Mouse (Mus musculus) CH12.LX (cell line): ENCODE results near the gene Htra3. TPM values are rescaled to one million over a fixed set of nuclear protein-coding genes. Genes with fewer than 3 reads are reported as not detected.

Experiments used
- DNase-seq: peaks from one replicate; pipeline ENCODE4 v3.0.0-alpha.2; 2013; ENCODE audit errors: extremely low read depth
- H3K27ac ChIP-seq: 2 replicates; pipeline ENCODE4 v1.5.1; 2012; ENCODE audit warnings: low read depth, mild to moderate bottlenecking, control low read depth, moderate library complexity; ENCODE audit not compliant: insufficient read depth
- H3K27me3 ChIP-seq: replicated peaks from 2 replicates; pipeline ENCODE3; 2012; ENCODE audit warnings: inconsistent platforms
- H3K36me3 ChIP-seq, 2 experiments: replicated peaks in 1 of 2; 2 replicates each; pipeline versions ENCODE3 to v1.6.1; 2012; ENCODE audit warnings: inconsistent platforms in 1 of 2, low read length in 1 of 2, mild to moderate bottlenecking in 1 of 2, mixed read lengths in 1 of 2, moderate library complexity in 1 of 2; ENCODE audit not compliant: control insufficient read depth in 1 of 2, insufficient read depth in 1 of 2
- H3K4me1 ChIP-seq, 2 experiments: 2 replicates each; pipeline ENCODE4 v1.6.1; 2012; ENCODE audit warnings: inconsistent platforms in 1 of 2, moderate library complexity in 1 of 2; ENCODE audit not compliant: insufficient read depth in 2 of 2, control insufficient read depth in 1 of 2
- H3K4me2 ChIP-seq: 2 replicates; pipeline ENCODE4 v1.6.1; 2012; ENCODE audit warnings: low read depth, mild to moderate bottlenecking, control low read depth; ENCODE audit not compliant: poor library complexity, insufficient read depth, severe bottlenecking
- H3K4me3 ChIP-seq, 3 experiments: fragments of 150-350 bp in 1 of 3; sonication (generic) in 1 of 3; replicated peaks in 1 of 3; 2 replicates each; pipeline versions ENCODE3 to v1.5.1; 2011 to 2012; ENCODE audit warnings: low read depth in 2 of 3, low read length in 2 of 3, mild to moderate bottlenecking in 2 of 3, moderate library complexity in 2 of 3, control low read depth in 1 of 3, improper control_type of control experiment in 1 of 3, inconsistent platforms in 1 of 3, mixed read lengths in 1 of 3; ENCODE audit not compliant: poor library complexity in 1 of 3
- H3K79me2 ChIP-seq: replicated peaks from 2 replicates; pipeline ENCODE4 v1.6.1; 2012; ENCODE audit warnings: mild to moderate bottlenecking, moderate library complexity; ENCODE audit not compliant: control insufficient read depth, poor library complexity, insufficient read depth, severe bottlenecking; ENCODE audit errors: extremely low read depth
- H3K9ac ChIP-seq: 2 replicates; pipeline ENCODE4 v1.6.1; 2012; ENCODE audit warnings: low read depth, mild to moderate bottlenecking, control low read depth, moderate library complexity; ENCODE audit not compliant: insufficient read depth
- H3K9me3 ChIP-seq: replicated peaks from 2 replicates; pipeline ENCODE3; 2012; ENCODE audit warnings: low read length, inconsistent platforms, mixed read lengths
- BHLHE40 ChIP-seq: IDR thresholded peaks from 2 replicates; pipeline ENCODE4 v1.6.1; 2011; ENCODE audit warnings: mild to moderate bottlenecking, low read depth, low read length, improper control_type of control experiment
- CHD2 ChIP-seq: IDR thresholded peaks from 2 replicates; pipeline ENCODE4 v1.6.1; 2011; ENCODE audit warnings: low read length, improper control_type of control experiment
- CTCF ChIP-seq, 2 experiments: IDR thresholded peaks in 1 of 2; conservative IDR thresholded peaks in 1 of 2; 2 replicates each; pipeline ENCODE4 v1.5.1; 2011 to 2012; ENCODE audit warnings: low read depth in 2 of 2, low read length in 2 of 2, improper control_type of control experiment in 1 of 2, inconsistent platforms in 1 of 2, mild to moderate bottlenecking in 1 of 2, moderate library complexity in 1 of 2
- IRF4 ChIP-seq: IDR thresholded peaks from 2 replicates; pipeline ENCODE4 v1.6.1; 2014; ENCODE audit warnings: low read depth, mild to moderate bottlenecking, inconsistent platforms, low read length, improper control_type of control experiment
- JUN ChIP-seq: IDR thresholded peaks from 2 replicates; pipeline ENCODE4 v1.6.1; 2011; ENCODE audit warnings: low read depth, mild to moderate bottlenecking, low read length, improper control_type of control experiment, moderate library complexity; ENCODE audit not compliant: insufficient read depth
- KAT2A ChIP-seq: IDR thresholded peaks from 2 replicates; pipeline ENCODE4 v1.6.1; 2012; ENCODE audit warnings: low read length, improper control_type of control experiment, inconsistent platforms; ENCODE audit not compliant: insufficient replicate concordance
- MAFK ChIP-seq: IDR thresholded peaks from 2 replicates; pipeline ENCODE4 v1.6.1; 2011; ENCODE audit warnings: low read length, improper control_type of control experiment; ENCODE audit not compliant: insufficient replicate concordance
- MAX ChIP-seq: IDR thresholded peaks from 2 replicates; pipeline ENCODE4 v1.6.1; 2011; ENCODE audit warnings: low read length, improper control_type of control experiment
- MAZ ChIP-seq: IDR thresholded peaks from 2 replicates; pipeline ENCODE4 v1.6.1; 2012; ENCODE audit warnings: low read depth, mild to moderate bottlenecking, inconsistent platforms, low read length, improper control_type of control experiment, moderate library complexity
- NRF1 ChIP-seq: IDR thresholded peaks from 2 replicates; pipeline ENCODE4 v1.6.1; 2014; ENCODE audit warnings: low read depth, mild to moderate bottlenecking, inconsistent platforms, low read length, improper control_type of control experiment, moderate library complexity
- PAX5 ChIP-seq: IDR thresholded peaks from 2 replicates; pipeline ENCODE4 v1.6.1; 2012; ENCODE audit warnings: low read length, inconsistent platforms, mixed read lengths
- RCOR1 ChIP-seq: conservative IDR thresholded peaks from 2 replicates; pipeline ENCODE4 v1.6.1; 2012; ENCODE audit warnings: low read depth, mild to moderate bottlenecking, inconsistent platforms, low read length, improper control_type of control experiment
- SMC3 ChIP-seq: IDR thresholded peaks from 2 replicates; pipeline ENCODE4 v1.6.1; 2011; ENCODE audit warnings: low read depth, low read length, improper control_type of control experiment
- USF1 ChIP-seq: IDR thresholded peaks from 2 replicates; pipeline ENCODE4 v1.6.1; 2014; ENCODE audit warnings: low read depth, mild to moderate bottlenecking, inconsistent platforms, low read length, improper control_type of control experiment
- dilution Hi-C: fragments of 300-500 bp; cut with MboI; formaldehyde crosslinking; loops from 2 replicates; pipeline ENCODE4 v1.14.3; 2020; ENCODE audit warnings: low sequenced_read_pairs; ENCODE audit not compliant: extremely low pct_unique_long_range_greater_than_20kb, extremely low pct_ligation_motif_present
- in situ Hi-C: fragments of 300-500 bp; cut with MboI; formaldehyde crosslinking; loops from 3 replicates; pipeline ENCODE4 v1.14.3; 2019; ENCODE audit warnings: low sequenced_read_pairs, low pct_ligation_motif_present, low pct_unique_long_range_greater_than_20kb, mixed read lengths
- polyA plus RNA-seq: library from polyadenylated mRNA; unstranded; fragments of >175 nt; gene quantifications from 2 replicates; pipeline ENCODE4 v1.2.1, GENCODE M21; 2012; ENCODE audit warnings: low read depth; ENCODE audit not compliant: insufficient read length
- total RNA-seq, 2 experiments: library from RNA; depleted of rRNA; stranded (reverse); fragments of 300-350 nt in 1 of 2; fragments of >200 nt in 1 of 2; gene quantifications; 2 replicates each; pipeline ENCODE4 v1.2.3; 2012 to 2014

The Htra3 gene
- total and polyA plus RNA-seq, 3 experiments = not detected

- Histone ChIP-seq H3K4me1 (0 out of 4 replicates have a peak, but pooled peaks cover 0 to 5% of the 10 kb centered on the region in 2 experiments), H3K9me3 (no peaks in the 10 kb centered on the region), H3K36me3 (no peaks in the 10 kb centered on the region), H3K27me3 (peaks cover 70% of the 10 kb centered on the region), H3K9ac (no peak overlapping the region), H3K79me2 (no peaks in the 10 kb centered on the region), H3K27ac (no peak overlapping the region), H3K4me2 (no peak overlapping the region)
- in situ Hi-C loops (no loop called here), dilution Hi-C loops (no loop called here)
- no peak for DNase-seq
- no peak for TF ChIP-seq CHD2
- TF ChIP-seq, all 38 proteins: peak for 0
- no peak overlapping the region for H3K4me3 ChIP-seq
These were observed 36.1 kb downstream of the Htra3 start for GRCm38 (mm10) chr5:35643401-35644048.

- Histone ChIP-seq H3K4me3 (no peak overlapping the region), H3K36me3 (no peaks in the 10 kb centered on the region), H3K79me2 (no peaks in the 10 kb centered on the region), H3K9me3 (no peaks in the 10 kb centered on the region), H3K9ac (no peak overlapping the region), H3K27ac (no peak overlapping the region), H3K4me1 (0 out of 4 replicates have a peak, but pooled peaks cover 0 to 5% of the 10 kb centered on the region in 2 experiments), H3K4me2 (no peak overlapping the region), H3K27me3 (peaks cover 64% of the 10 kb centered on the region)
- TF ChIP-seq BHLHE40 (no peak), PAX5 (no peak), JUN (no peak), IRF4 (no peak), RCOR1 (no peak), CTCF (conservative IDR thresholded peaks at IDR 0.05 in 1 of 2, IDR thresholded peaks at IDR 0.05 in 1 of 2; ENCODE audit: low read depth in 2 of 2, low read length in 2 of 2) (no peak), MAFK (no peak), USF1 (no peak), MAZ (no peak), MAX (no peak), SMC3 (no peak), NRF1 (no peak), KAT2A (no peak)
- no peak for DNase-seq
- dilution Hi-C loops = no loop called here
- in situ Hi-C loops = no loop called here
These were observed 37.5 kb downstream of the Htra3 start for GRCm38 (mm10) chr5:35641961-35642584.
